Mouse (Mus musculus) hindbrain, postnatal 0 days (tissue): ENCODE measurements at regions not wholly inside any gene's neighbourhood (a gene's known extent, or its start where the extent isn't known, plus 50 kb on each side); places are given as distances from the start of the nearest gene placed in this dataset.

ENCODE experiments used
- ATAC-seq: fragments of 200-750 bp; cut with Nextera tagmentation; 2 replicates; pipeline ENCODE4 v1.8.0; 2017; ENCODE audit warnings: mild to moderate bottlenecking, moderate TSS enrichment, moderate library complexity
- DNase-seq: peaks from one replicate; pipeline ENCODE4 v3.0.0-alpha.2; 2015; ENCODE audit warnings: low spot score
- H3K27ac ChIP-seq: fragments of 300-500 bp; sonication (generic); 2 replicates; pipeline ENCODE4 v1.5.1; 2014; ENCODE audit warnings: mild to moderate bottlenecking
- H3K27me3 ChIP-seq: fragments of 300-500 bp; sonication (generic); 2 replicates; pipeline ENCODE4 v1.6.1; 2014; ENCODE audit warnings: low read length, mixed read lengths; ENCODE audit not compliant: insufficient read depth
- H3K36me3 ChIP-seq: fragments of 300-500 bp; sonication (generic); 2 replicates; pipeline ENCODE4 v1.6.1; 2014; ENCODE audit warnings: low read length, mixed read lengths; ENCODE audit not compliant: insufficient read depth
- H3K4me1 ChIP-seq: fragments of 300-500 bp; sonication (generic); 2 replicates; pipeline ENCODE4 v1.6.1; 2014; ENCODE audit warnings: antibody characterized with exemption, low read length, mixed read lengths; ENCODE audit not compliant: insufficient read depth
- H3K4me2 ChIP-seq: fragments of 300-500 bp; sonication (generic); 2 replicates; pipeline ENCODE4 v1.6.1; 2014; ENCODE audit warnings: low read depth, mild to moderate bottlenecking, low read length, moderate library complexity, mixed read lengths
- H3K4me3 ChIP-seq: fragments of 300-500 bp; sonication (generic); 2 replicates; pipeline ENCODE4 v1.5.1; 2014; ENCODE audit warnings: low read length
- H3K9ac ChIP-seq: fragments of 300-500 bp; sonication (generic); replicated peaks from 2 replicates; pipeline ENCODE4 v1.6.1; 2014; ENCODE audit warnings: mild to moderate bottlenecking, low read length, moderate library complexity, mixed read lengths
- H3K9me3 ChIP-seq: fragments of 300-500 bp; sonication (generic); 2 replicates; pipeline ENCODE4 v1.6.1; 2016; ENCODE audit warnings: low read length, mixed read lengths
- CTCF ChIP-seq: IDR thresholded peaks from 2 replicates; pipeline ENCODE4 v1.5.1; 2016; ENCODE audit warnings: antibody characterized with exemption, control low read depth, low read depth
- WGBS: fragments of 180-500 bp; shearing (Covaris S2); extraction: QIAGEN DNeasy Blood & Tissue Kit; methylation state at CpG from one replicate; pipeline ENCODE4 v1.1.7; 2014; 5-methylcytosine and 5-hydroxymethylcytosine counted together

DNA sequence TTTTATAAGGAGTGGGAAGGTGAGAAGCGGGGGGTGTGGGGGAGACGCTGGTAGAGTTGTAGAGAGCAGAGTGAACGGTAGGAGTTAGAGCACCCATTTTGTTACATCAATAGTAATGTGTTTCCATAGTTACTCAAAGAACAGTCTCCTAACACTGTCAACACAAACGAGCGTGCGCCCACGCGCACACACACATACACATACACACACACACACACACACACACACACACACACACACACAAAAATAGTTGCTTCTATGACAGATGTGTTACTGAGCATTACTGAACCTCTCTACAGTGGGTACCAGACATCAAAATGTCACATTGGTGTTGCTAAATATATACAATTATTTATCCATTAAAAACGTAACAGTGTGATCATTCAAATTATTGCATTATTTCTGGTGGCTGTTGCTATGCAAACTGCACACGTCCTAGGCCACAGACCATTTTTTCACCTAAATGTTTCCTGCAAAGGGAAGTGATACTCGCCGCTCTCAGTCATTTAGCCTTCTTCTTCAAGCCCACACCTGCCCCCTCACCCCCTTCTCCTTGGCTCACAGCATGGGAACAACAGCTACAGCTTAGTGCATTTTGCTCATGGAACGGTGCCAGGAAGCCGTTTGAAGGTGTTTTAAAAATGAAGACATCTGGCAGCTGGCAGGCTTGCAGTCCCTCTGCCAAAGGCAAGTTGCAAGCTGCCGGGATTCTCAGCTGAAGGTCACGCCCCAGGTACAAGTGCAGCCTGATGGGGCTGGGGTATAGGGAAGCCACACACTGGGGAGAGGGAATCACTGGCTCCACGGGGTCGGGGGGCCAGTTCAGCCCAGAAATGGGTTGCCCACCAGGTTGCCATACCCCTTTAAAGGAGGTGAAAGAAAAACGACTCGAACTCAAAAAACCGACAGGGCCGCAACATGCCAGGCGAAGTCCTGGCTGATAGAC lies 193.4 kb upstream of the Sox2 start:
- Histone ChIP-seq H3K4me3 (no peak overlapping the region), H3K27ac (no peak overlapping the region), H3K36me3 (no peaks in the 10 kb centered on the region), H3K9me3 (no peaks in the 10 kb centered on the region), H3K9ac (no peak overlapping the region), H3K4me1 (peaks cover 3% of the 10 kb centered on the region; the same call in 1 of the 2 replicates), H3K4me2 (0 out of 2 replicates have a peak overlapping the region, but pooled peaks have one; percentile 33), H3K27me3 (no peaks in the 10 kb centered on the region)
- DNase-seq (peak; percentile 80), ATAC-seq (peak; percentile 49; the same call in 1 of the 2 replicates)
- no peak for TF ChIP-seq CTCF
- 40% methylated on average over 23 of the region's 23 CpGs for WGBS

DNA sequence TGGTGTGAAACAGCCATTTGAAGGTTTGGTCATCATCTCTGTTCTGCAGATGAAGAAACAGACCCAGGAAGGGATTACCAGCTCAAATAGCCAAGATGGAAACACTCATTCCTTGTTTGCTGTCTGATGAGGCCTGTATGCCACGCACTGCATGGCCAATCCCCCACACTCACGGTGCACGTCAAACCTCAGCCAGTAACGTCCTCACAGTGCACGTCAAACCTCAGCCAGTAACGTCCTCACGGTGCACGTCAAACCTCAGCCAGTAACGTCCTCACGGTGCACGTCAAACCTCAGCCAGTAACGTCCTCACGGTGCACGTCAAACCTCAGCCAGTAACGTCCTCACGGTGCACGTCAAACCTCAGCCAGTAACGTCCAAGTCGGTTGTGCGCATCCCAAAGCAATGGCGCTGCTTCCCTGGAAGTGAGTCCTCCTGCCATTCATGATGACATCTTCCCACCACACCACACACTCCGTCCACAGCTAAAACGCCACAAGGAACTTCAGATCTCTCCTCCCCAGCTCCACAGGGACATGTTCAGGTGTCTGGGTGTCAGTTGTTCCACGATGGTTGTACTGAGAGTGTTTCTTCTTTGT lies 196.1 kb upstream of the Sox2 start:
- Histone ChIP-seq H3K36me3 (no peaks in the 10 kb centered on the region), H3K4me1 (peaks cover 3% of the 10 kb centered on the region; the same call in 1 of the 2 replicates), H3K4me2 (no peak overlapping the region), H3K4me3 (no peak overlapping the region), H3K9me3 (no peaks in the 10 kb centered on the region), H3K27me3 (no peaks in the 10 kb centered on the region), H3K9ac (no peak overlapping the region), H3K27ac (no peak overlapping the region)
- WGBS = 92% methylated on average over 21 of the region's 24 CpGs
- DNase-seq = no peak
- ATAC-seq = no peak
- TF ChIP-seq CTCF = no peak

DNA sequence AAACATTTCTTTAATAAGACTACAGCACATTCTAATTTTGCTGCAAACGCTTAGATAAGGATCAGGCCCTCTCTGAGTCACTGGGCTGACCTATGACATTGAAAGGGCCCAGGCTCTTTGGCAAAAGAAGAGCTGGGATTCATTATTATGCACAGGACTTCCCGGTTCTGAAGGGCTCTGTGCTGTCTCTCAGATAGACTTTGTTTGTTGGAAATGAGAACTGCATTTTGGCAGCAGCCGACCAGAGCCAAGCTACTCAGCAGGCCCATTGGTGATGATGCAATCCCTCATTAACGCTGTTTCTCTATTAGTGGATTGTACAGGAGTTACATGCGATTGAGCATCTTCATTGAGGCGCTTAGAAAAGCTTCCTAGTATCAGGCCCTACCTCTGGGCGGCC lies 204.9 kb upstream of the Sox2 start:
- Histone ChIP-seq H3K27ac (peak overlapping the region; percentile 43; the same call in 1 of the 2 replicates), H3K36me3 (no peaks in the 10 kb centered on the region), H3K9ac (no peak overlapping the region), H3K9me3 (no peaks in the 10 kb centered on the region), H3K4me3 (no peak overlapping the region), H3K27me3 (no peaks in the 10 kb centered on the region), H3K4me1 (0 out of 2 replicates have a peak, but pooled peaks cover 3% of the 10 kb centered on the region), H3K4me2 (no peak overlapping the region)
- peak; percentile 79 for DNase-seq
- ATAC-seq = peak; percentile 70; the same call in 1 of the 2 replicates
- WGBS = 21% methylated on average over 7 of the region's 7 CpGs
- TF ChIP-seq CTCF = 0 out of 2 replicates have a peak, but pooled peaks have one; percentile 5

DNA sequence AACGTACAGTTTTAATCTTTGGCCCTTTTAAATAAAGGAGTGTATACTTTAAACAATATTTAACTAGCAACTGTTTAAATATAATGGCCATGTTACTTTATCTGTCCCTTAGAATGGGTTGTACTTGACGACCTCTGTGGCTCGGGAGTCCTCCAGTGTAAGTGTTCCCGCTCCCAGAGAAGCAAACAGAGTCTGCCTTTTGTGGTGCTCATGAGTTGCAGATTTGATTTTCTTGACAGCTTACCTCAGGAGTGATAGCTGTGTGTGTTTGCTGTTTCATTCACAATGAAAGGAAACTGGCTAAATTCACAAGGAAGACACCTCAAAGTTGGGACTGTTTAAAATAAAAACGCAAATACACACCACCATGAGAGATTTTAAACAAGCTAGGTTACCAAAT lies 205.4 kb upstream of the Sox2 start:
- DNase-seq (no peak), ATAC-seq (no peak)

DNA sequence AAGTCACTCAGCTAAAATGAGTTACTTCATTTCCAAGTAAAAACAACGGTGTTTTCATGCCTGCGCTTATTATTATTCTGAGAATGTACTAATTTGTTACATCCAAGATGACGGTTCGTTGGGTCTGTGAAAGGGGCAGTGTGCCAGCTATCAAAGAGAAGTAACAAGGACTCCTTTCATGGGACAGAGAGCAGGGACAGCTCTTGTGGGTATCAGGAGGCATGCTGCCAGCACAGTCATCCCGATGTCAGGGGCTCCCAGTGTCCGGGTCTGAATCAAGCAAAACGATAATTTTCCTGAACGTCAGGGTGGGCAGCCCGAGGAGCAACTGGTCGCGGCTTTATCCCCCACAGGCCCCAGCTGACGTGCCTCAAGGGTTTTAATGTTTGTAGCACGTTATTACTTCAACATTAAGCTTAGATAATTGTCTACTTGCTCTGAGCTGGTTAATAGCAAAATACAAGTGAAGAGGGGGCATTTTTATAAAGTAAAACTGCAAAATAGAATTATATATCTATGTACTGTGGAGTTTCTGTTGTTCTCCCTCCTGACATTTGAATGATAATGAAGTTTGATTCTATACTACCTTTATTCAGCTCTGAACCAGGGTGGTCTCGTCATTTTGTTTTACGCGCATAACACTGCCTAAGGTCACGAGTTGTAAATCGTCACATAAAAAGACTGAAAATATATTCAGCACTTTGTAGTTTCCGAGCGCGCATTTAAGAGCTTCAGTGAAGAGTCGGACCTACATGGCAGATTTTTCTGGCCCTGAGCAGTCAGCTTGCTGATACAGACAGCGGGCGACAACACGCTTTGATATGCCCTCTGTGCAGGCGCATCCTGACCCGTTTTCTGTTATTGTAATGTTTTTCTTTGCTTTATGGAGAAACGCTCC lies 206.2 kb upstream of the Sox2 start:
- no peaks in the 10 kb centered on the region for H3K36me3 ChIP-seq
- no peaks in the 10 kb centered on the region for H3K9me3 ChIP-seq
- DNase-seq = peak; percentile 88
- 18% methylated on average over 28 of the region's 28 CpGs for whole genome bisulfite sequencing
- peak overlapping the region; percentile 77 for H3K27ac ChIP-seq
- peak overlapping the region; percentile 38 for H3K4me2 ChIP-seq
- H3K4me3 ChIP-seq = no peak overlapping the region
- no peak overlapping the region for H3K9ac ChIP-seq
- no peak for TF ChIP-seq CTCF
- peak; percentile 87 for ATAC-seq
- 0 out of 2 replicates have a peak, but pooled peaks cover 3% of the 10 kb centered on the region for H3K4me1 ChIP-seq
- no peaks in the 10 kb centered on the region for H3K27me3 ChIP-seq

More for the DNA sequence above, 205.4 kb upstream of the Sox2 start:
- no peak overlapping the region for H3K4me3 ChIP-seq
- peak overlapping the region; percentile 43; the same call in 1 of the 2 replicates for H3K27ac ChIP-seq
- 0 out of 2 replicates have a peak, but pooled peaks cover 3% of the 10 kb centered on the region for H3K4me1 ChIP-seq
- no peak for TF ChIP-seq CTCF
- no peak overlapping the region for H3K9ac ChIP-seq
- no peak overlapping the region for H3K4me2 ChIP-seq
- no peaks in the 10 kb centered on the region for H3K36me3 ChIP-seq
- H3K9me3 ChIP-seq = no peaks in the 10 kb centered on the region
- 53% methylated on average over 5 of the region's 5 CpGs for WGBS
- H3K27me3 ChIP-seq = no peaks in the 10 kb centered on the region

DNA sequence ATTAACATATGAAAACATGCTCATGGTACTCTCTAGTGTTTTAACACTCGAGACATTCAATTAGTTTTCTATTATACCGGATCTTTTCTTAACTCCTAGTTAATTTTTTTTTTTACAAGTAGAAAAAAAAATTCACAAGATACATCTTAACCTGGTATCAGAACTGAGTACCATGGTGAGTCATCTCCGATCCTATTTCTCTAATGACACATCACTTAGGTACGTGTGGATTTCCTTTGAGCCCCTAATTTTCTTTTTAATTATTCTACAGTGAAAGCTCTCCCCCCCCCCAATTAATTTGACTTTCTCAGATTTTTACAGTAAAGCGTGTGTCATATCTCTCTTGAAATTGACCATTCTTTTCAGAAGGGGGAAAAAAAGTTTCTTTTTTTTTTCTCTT lies 206.9 kb upstream of the Sox2 start:
- H3K27ac ChIP-seq = peak overlapping the region; percentile 77; the same call in 1 of the 2 replicates
- no peak for ATAC-seq

More for the DNA sequence above, 206.9 kb upstream of the Sox2 start:
- Histone ChIP-seq H3K4me2 (peak overlapping the region; percentile 38; the same call in 1 of the 2 replicates), H3K36me3 (no peaks in the 10 kb centered on the region), H3K4me1 (0 out of 2 replicates have a peak, but pooled peaks cover 3% of the 10 kb centered on the region), H3K9ac (no peak overlapping the region), H3K4me3 (no peak overlapping the region), H3K27me3 (no peaks in the 10 kb centered on the region), H3K9me3 (no peaks in the 10 kb centered on the region)
- WGBS = 30% methylated on average over 5 of the region's 5 CpGs
- no peak for TF ChIP-seq CTCF
- no peak for DNase-seq
